Mouse (Mus musculus) embryo, embryonic 11 days (tissue): Measurements from ENCODE around the gene Pithd1.
"Not testable (repeated sequence)": the region's sequence is repeated elsewhere in the genome, so short reads cannot be mapped to it uniquely, and the experiment has no call there.

Source experiments
- DNase-seq: peaks from one replicate; pipeline ENCODE4 v3.0.0-alpha.2; 2015

Gene Pithd1

GRCm38 (mm10) chr4:135986301-135986942 is 642 bp downstream of the Pithd1 start:
- DNase-seq, result peak; percentile 23

DNA sequence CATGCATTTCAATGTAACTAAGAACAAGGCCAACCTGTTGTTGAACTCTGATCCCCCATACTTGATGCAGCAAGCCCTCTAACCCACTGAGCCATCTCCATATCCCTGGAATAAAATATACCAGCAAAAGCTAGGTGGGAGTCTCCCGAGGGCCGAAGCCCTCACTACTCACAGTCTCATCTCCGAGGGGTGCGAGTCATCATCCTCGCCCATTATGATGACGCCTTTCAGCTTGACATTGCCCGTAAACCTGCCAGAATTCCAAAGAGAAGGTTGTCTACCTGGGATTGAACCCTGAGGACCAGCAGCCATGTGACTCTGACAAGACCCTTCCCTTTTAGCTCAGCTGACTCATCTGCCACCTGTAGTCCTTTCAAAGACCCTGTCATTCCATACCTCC is 1.3 kb downstream of the Pithd1 start:
- DNase-seq, result no peak

GRCm38 (mm10) chr4:135985193-135985592 is 1.9 kb downstream of the Pithd1 start:
- DNase-seq, result no peak

DNA sequence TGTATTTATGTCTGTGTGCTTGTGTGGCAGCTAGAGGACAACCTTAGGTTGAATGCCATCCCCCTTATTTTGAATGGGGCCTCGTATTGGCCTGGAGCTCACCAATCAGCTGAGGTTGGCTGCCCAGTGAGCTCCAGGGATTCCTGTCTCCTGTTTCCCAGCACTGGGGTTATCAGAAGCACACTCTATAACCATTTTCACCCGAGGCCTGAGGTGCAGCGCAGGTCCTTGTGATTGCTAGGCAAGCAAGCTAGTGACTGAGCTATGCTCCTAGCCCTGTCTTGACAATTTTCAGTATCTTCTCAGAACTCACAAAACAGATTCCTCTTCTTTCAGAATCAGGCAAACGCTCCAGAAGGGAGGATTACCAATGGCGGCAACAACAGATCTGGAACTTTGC is 2.5 kb downstream of the Pithd1 start:
- DNase-seq, result no peak

- DNase-seq, result no peak
These were observed 5.5 kb downstream of the Pithd1 start for GRCm38 (mm10) chr4:135981524-135982063.

DNA sequence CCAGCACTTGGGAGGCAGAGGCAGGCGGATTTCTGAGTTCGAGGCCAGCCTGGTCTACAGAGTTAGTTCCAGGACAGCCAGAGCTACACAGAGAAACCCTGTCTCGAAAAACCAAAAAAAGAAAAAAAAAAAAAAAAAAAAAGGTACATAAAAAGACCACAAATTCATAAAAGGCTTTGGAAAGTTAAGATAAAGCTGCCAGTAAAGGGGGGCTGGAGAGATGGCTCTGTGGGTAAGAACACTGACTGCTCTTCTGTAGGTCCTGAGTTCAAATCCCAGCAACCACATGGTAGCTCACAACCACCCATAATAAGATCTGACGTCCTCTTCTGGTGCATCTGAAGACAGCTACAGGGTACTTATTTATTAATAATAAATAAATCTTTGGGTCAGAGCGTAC is 6.8 kb downstream of the Pithd1 start:
- DNase-seq, result not testable (repeated sequence)

GRCm38 (mm10) chr4:135976146-135976545 is 10.9 kb downstream of the Pithd1 start:
- no peak for DNase-seq

DNA sequence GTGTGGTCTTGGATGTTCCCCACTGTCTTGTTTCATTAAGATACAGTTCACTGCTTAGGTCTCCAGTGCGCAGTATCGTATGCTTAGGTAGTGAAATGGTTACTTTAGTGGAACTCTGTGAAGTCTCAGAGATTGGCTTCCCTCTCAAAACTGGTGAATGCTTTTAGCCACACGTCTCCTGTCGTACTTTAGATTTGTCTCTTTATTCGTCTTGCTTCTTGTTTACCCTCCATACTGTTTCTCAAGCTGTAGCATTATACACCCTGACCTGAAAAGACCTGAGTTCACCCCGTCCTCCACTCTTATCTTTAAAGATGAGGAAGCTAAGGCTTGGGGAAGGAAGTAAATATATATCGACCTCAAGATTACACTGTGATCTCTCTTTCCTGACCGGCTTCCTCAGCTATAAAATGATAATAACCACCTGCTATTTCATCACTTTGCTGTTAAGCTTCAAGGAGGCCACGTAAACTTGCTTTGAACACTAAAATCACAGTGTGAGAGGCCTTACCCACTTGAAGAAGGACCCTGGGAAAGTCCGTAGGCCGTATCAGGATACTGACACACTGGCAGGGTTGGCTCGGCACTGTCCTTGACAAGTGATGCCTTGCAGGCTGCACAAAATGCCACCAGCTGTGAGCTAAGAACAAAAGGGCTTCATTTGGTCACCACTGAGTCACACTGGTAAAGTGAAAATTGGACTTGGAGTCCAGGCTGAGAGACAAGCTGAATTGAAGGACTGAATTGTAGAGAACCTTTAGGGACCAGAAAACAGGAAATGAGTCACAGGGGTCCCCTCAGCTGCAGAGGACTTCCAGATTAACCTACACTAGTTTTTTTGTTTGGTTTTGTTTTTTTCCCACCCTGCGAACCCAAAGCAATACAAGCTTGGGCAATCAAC is 13.9 kb downstream of the Pithd1 start:
- no peak for DNase-seq

GRCm38 (mm10) chr4:135972556-135972906 is 14.5 kb downstream of the Pithd1 start, which contains the start of gene Lypla2:
Gene Lypla2, minus strand, starts transcription at chr4:135972626.
- peak; percentile 92 for DNase-seq

DNA sequence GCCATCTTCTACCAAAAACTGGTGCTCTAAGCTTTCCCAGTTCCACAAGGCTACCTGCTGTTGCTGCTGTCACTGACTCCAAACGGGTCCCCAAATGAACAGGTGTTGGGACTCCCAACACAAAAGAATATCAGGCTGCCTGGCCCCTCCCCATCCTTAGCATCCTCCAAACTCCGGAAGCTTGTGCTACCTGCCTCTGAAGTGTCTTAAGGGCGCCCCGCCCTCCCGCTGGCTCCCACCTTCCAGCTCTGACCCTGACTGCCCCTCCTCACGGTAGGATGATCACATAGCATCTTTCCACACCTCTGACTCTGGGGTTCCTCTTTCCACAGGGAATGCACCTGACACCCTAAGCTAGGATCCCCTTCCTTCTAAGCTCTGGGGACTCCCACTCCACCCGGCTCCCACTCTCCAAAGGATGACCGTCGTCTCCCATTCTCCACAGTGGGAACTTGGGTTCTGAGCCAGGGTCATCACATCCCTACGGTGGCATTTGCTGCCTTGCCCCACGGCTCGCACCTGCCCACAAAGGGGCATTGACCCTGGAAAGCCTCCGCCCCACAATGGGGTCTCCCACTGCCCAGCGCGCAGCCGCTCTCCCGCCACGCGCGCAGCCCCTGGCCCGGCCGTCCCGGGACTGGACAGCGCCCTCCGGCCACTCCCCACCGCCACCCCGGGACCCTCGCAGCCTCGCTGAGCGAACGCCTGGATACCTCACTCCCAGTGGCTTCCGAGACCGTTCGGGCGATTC is 15.1 kb downstream of the Pithd1 start:
- no peak for DNase-seq

DNA sequence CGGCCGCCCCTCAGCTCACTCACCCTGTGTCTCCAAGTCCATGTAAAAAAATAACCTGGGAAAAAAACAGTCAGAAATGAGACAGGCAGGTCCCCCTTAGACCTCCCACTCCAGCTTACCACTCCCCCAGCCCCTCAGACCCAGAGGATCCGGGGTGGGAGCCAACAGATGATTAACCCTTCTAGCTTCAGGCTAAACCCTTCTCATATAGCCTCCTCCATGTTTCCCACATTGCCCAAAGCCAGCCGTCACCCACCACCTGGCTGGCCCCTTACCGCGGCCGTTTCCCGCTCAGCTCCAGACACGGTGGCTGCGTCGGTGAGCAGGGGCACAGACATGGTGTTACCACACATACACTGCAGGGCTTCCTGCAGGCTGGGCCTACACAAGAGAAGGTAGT is 16.5 kb downstream of the Pithd1 start:
- DNase-seq, result no peak

GRCm38 (mm10) chr4:135969070-135969750 is 17.9 kb downstream of the Pithd1 start:
- DNase-seq, result no peak

DNA sequence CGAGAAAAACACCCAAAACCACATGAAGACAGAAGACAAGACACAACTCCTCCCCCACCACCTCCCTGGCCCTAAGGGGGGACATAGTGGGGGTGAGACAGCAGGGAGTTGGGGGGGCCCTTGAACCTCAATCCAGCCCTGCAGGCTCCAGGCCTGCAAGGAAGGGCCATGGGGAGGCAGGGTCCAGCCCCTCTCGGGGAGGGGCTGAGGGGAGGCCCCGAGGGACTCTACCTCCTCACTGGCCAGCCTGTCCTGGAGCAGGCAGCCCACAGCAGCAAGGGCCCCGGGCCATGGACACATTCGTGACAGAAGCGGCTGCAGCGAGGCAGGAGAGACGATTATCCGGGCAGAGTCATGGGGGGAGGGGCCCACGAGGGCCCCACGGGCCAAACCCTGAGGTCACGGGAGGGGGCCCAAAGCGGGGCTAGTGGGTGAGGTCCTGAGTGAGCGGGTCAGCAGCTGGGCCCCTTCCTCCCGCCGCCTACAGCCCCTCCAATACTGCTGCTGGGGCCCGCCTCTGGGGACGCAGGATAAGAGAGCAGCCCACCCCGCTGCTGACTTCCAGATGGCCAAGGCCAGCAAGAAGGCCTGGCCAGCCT is 18.7 kb downstream of the Pithd1 start:
- DNase-seq, result no peak

GRCm38 (mm10) chr4:135967086-135967760 is 19.8 kb downstream of the Pithd1 start:
- no peak for DNase-seq

- no peak for DNase-seq
These were observed 20.8 kb downstream of the Pithd1 start for GRCm38 (mm10) chr4:135966283-135966682.

GRCm38 (mm10) chr4:135965113-135965512 is 22.0 kb downstream of the Pithd1 start:
- DNase-seq, result no peak

GRCm38 (mm10) chr4:135964426-135964825 is 22.6 kb downstream of the Pithd1 start:
- no peak for DNase-seq

DNA sequence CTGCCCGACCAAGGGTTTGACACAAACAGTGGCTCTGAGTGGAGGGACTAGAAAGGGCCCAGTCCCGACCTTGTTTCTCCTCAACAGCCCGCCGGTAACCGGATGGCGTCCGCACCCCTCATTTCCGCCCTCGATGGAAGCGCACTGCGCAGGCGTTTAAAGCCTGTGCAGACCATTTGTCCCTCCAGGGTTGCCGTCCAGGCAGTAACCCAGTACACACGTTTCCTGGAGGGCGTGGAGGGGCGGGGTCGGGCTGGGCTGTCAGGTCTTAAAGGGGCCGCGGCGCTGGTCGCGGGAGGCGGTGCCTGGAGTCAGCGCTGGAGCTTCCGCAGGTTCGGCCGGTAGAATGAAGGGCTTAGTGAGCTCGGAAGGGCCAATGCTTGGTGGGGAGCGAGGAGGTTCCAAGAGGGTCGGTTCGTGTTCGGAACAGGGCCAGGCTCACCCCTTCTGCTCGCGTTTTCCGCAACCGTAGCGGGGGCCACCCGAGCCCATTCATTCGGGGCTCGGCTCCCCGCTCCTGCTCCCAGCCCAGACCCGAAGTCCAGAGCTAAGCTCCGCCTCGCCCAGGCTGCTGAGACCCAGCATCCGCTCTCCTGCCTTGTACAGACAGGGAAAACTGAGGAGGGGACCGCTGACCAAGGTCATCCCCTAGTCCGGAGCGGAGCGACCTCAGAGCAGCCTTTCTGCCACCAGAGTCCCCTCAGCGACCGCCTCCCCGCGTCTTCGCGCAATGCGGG is 23.4 kb downstream of the Pithd1 start, which contains the start of gene Gale:
Gene Gale (plus strand): TSS at position 271 of the 737 bp plus-strand sequence.
- peak; percentile 99 for DNase-seq

DNA sequence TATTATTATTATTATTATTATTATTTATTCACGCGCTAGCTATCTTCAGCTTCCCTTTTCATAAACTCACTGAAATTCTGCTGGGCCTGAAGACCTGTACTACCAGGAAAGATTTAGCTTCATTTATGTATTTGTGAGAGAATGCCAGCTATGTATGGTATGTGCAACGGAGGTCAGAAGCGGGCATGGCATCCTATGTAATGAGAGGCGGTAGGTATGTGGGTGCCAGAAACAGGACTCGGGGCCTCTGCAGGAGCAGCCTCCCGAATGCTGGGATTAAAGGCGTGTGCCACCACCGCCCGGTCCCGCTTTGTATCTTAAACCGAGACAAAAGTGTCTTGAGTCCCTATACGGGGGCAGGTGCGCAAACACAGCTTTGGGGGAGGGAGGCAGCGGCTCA is 24.1 kb downstream of the Pithd1 start:
- no peak for DNase-seq

DNA sequence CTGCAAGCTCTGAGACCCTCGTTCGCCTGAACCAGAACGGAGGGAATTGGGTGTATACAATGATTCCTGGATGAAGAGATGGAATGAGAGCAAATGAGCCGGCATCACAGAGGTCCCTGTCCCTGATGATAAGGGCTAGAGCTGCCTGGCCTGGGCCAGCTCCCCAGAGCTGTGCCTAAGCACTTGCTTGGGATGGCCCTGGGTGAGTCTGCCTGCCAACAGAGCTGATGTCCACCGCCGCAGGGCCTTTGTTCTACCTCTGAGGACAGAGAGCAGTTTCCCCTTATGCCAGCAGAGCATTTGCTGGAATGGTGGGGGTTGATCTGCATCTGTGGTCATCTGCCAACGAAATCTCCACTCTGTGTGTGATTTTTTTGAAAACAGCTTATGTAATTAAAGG is 24.9 kb downstream of the Pithd1 start:
- DNase-seq, result no peak

DNA sequence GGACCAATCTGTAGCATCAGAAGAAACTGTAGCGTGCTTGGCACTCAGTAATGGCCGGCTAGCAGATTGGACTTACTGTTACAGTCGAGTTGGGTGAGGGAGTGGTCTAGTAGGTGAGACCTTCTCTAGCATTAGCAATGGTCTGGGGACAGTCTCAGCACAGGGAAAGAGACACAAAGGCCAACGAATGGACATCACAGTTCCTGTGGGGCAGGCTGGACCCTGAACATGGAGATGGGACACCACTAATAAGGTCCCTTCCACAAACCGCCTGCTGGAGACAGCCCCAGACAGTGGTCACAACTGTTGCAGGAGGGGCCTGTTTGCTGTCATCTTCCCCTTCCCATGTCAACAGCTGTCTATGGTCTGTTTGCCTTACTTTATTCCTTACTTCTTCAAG is 25.4 kb downstream of the Pithd1 start:
- no peak for DNase-seq
